Mouse (Mus musculus) embryo, embryonic 10 days (tissue): ENCODE measurements at regions not wholly inside any gene's neighbourhood (a gene's known extent, or its start where the extent isn't known, plus 50 kb on each side); places are given as distances from the start of the nearest gene placed in this dataset.

Experiments
- DNase-seq: peaks from one replicate; pipeline ENCODE4 v3.0.0-alpha.2; 2015; ENCODE audit warnings: low spot score

DNA sequence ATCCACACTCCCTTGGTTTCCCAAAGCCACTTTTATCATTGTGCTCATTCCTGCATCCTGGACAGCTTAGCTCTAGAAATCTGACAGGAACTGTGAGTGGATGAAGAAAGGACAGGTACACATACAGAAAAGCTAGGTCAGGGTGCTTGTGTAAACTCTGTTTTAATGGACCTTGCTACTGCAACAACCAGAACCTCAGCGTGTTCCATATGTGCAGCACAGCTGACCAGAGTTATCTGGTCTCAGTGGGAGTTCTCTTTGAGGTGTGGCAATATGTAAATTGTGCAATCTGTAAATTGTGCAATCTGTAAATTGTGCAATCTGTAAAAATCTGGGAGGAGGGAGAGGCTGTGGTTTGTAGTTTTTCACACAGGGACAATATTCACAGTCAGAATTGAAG lies 282.4 kb upstream of the Ptprd start:
- DNase-seq = no peak

DNA sequence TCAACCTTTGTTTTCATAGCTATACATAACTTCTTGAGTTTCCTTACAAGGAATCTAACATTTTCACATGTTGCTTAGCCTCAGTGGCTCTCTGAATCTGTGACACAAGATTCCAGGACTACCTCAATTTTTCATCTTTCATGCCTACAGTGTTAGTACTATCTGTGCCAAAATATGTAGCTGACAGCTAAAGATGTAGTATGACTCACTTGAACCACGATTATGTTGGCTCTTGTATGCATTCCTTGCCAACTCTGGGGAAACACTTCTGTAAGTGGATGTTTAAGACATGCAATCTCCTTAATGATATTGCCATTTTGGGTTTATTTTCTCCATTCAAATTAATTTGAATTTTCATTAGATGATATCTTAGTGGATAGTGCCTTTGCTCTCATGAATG lies 254.8 kb upstream of the Ptprd start:
- no peak for DNase-seq

DNA sequence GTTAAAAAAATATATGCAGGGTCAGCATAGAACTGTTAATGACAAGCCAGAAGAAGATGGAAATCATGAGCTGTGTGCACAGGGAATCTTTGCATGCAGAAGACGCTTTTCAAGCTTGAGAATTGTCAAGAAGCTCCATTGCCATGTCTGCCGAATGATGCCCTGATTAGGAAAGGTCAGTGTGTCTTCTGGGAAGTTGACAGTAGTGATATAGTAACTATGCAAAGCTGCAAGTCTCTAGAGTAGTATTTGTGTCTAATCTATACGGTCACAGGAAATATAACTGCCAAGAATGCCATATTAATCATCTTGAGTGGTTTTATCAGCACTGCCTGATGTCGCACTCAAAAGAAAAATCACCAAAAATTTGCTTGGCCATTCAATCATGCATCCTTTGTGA lies 244.5 kb upstream of the Ptprd start:
- peak; percentile 4 for DNase-seq

DNA sequence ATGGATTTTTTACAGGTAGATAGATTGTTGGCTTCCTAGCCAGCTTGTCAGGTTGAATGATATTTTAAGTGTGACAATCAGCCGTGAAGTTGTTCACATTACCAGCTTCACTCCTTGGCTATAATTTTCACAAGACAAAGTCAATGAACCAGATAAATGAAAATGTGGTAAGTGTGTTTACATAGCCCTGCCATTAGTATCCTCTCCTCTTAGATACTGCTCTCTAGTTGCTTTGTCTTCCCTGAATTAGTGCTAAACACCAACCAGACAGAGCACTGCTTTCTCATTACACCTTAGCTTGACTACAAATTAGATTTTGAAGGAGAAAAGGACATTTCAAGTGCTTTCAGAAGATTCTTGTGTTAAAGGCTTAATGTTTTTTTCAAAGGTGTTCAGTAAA lies 205.4 kb upstream of the Ptprd start:
- DNase-seq = no peak

DNA sequence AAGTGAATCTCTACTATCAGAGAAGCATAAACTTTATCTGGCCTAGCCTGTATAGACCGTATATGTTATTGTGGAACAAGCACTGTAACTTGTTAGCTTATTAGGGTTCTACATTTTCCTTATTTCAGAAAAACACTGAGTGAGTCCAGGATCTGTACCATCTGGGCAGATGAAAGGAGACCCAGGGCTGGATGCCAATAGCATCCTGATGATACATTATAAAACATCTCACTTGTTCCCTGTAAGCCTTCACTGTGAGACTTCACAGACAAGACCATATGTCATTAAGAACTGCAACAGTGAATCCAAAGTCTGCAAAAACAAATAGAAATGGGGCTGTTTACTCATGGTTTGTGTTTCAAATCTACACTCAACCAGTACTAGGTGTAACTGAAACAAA lies 177.6 kb upstream of the Ptprd start:
- no peak for DNase-seq

DNA sequence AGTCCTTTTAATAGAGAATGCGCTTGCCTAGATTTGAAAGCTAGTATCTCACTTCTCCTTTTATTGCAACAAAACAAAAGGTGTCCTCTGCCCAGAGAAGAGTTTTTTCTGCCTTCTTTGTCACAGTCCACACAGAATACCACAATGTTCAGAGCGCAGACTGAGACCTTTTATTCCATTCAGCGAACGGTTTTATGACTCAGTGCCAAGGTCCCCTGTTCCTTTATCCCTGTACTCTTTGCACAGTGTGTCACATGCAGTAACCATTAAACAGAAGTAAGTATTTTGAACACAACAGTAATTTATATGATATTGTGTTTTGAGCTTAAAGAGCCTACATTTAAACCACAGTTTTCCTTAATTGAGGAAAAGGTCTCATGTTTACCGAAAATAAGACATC lies 143.4 kb upstream of the Ptprd start:
- no peak for DNase-seq

DNA sequence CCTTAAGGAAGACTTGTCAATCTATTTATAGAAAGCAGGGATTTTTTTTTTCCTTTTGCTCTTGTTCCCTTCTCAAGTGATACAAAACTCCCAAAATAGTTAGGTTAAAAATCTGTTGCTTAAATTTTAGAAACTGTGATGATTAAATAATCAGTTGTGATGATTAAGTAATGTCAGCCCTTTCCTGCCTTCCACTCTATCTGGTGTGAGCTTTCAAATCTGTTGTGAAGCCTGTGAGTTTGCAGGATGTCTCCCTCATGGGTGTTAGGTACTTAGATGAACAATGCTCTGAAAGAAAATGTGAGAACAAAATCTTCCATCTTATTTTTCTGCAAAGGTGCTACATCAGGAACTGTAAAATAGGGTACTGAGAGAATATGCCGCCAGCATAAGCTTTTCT lies 124.0 kb upstream of the Ptprd start:
- no peak for DNase-seq

DNA sequence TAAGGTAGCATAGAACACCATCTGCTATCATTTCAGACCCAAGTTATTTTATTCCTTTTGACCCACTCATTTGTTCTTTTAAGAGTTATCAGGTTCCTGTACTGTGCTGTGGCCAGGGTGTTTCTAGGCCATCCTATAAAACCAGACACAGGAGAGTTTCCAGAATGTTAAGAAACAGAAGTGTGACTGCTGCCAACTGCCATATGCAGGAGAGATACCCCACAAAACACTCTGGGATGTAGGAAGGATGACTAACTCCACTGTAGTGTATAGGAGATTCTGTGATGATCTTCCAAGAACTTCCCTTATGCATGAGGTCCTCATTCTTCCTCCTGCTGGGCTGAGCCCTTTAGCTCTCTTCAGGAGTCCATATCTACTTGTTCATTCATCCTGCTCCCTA lies 76.7 kb upstream of the Ptprd start:
- no peak for DNase-seq
